Mouse (Mus musculus) kidney, adult 2 months (tissue): Measurements from ENCODE around the gene Egln1. TPM values are rescaled to one million over a fixed set of nuclear protein-coding genes. Genes with fewer than 3 reads are reported as not detected.

Source experiments
- DNase-seq: peaks from one replicate; pipeline ENCODE4 v3.0.0; 2021
- H3K27ac ChIP-seq: fragments of 200-500 bp; 2 replicates; pipeline ENCODE4 v1.5.1; 2012; ENCODE audit warnings: low read depth, low read length, control low read depth, inconsistent platforms; ENCODE audit not compliant: insufficient read depth
- H3K27me3 ChIP-seq: fragments of 200-500 bp; replicated peaks from 2 replicates; pipeline ENCODE4 v1.6.1; 2012; ENCODE audit warnings: mild to moderate bottlenecking, moderate library complexity, low read length, inconsistent platforms; ENCODE audit not compliant: control insufficient read depth, insufficient read depth
- H3K36me3 ChIP-seq: fragments of 200-500 bp; 2 replicates; pipeline ENCODE4 v1.6.1; 2012; ENCODE audit warnings: mild to moderate bottlenecking, moderate library complexity, low read length, inconsistent platforms; ENCODE audit not compliant: control insufficient read depth, insufficient read depth
- H3K4me1 ChIP-seq: fragments of 200-500 bp; 2 replicates; pipeline ENCODE4 v1.6.1; 2011; ENCODE audit warnings: low read length; ENCODE audit not compliant: control insufficient read depth, insufficient read depth
- H3K4me3 ChIP-seq: fragments of 200-500 bp; 2 replicates; pipeline ENCODE4 v1.5.1; 2011; ENCODE audit warnings: mild to moderate bottlenecking, low read depth, low read length, control low read depth; ENCODE audit not compliant: insufficient read depth
- CTCF ChIP-seq: fragments of 200-500 bp; conservative IDR thresholded peaks from 2 replicates; pipeline ENCODE4 v1.5.1; 2011; ENCODE audit warnings: low read depth, mild to moderate bottlenecking, control low read depth, low read length, moderate library complexity, mixed read lengths; ENCODE audit not compliant: insufficient read depth, insufficient read length
- POLR2A ChIP-seq: fragments of 200-500 bp; IDR thresholded peaks from one replicate; pipeline ENCODE4 v1.6.1; 2011; ENCODE audit warnings: low read depth, low read length, control low read depth
- WGBS: fragments of 180-500 bp; shearing (Covaris S2); methylation state at CpG from one replicate; pipeline ENCODE4 v1.1.7; 2018; 5-methylcytosine and 5-hydroxymethylcytosine counted together
- polyA plus RNA-seq: library from polyadenylated mRNA; depleted of rRNA; stranded (reverse); fragments of >200 nt; gene quantifications from 2 replicates; pipeline ENCODE4 v1.2.3, GENCODE M21; 2012

The Egln1 gene
- polyA plus RNA-seq, 1 experiment, result 38.8 TPM

DNA sequence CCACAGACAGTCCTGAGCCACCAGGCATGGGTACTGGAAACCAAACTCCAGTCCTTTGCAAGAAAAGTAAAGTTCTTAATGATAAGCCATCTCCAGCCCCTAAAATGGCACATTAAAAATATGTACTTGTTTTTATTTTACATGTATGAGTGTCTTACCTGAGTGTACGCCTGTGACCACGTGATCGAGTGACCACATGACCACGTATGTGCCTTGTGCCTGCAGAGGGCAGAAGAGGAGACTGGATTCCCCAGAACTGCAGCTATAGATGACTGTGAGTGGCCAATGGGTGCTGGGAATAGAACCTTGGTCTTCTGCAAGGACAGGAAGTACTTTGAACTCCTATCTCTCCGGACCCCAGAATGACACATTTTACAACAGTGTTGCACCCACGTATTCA is 27.1 kb upstream of the Egln1 start:
- H3K36me3 ChIP-seq, result no peaks in the 10 kb centered on the region
- no peak for TF ChIP-seq CTCF
- no peak for TF ChIP-seq POLR2A
- H3K27ac ChIP-seq, result no peak overlapping the region
- H3K27me3 ChIP-seq, result no peaks in the 10 kb centered on the region
- H3K4me3 ChIP-seq, result no peak overlapping the region
- WGBS, result 94% methylated on average over 6 of the region's 6 CpGs
- no peaks in the 10 kb centered on the region for H3K4me1 ChIP-seq
- DNase-seq, result no peak

GRCm38 (mm10) chr8:124974254-124974653 is 25.1 kb upstream of the Egln1 start:
- TF ChIP-seq POLR2A, result no peak
- no peak for TF ChIP-seq CTCF
- no peaks in the 10 kb centered on the region for H3K27me3 ChIP-seq
- 84% methylated on average over 4 of the region's 4 CpGs for WGBS
- H3K27ac ChIP-seq, result no peak overlapping the region
- H3K4me3 ChIP-seq, result no peak overlapping the region
- DNase-seq, result no peak
- no peaks in the 10 kb centered on the region for H3K4me1 ChIP-seq
- no peaks in the 10 kb centered on the region for H3K36me3 ChIP-seq

DNA sequence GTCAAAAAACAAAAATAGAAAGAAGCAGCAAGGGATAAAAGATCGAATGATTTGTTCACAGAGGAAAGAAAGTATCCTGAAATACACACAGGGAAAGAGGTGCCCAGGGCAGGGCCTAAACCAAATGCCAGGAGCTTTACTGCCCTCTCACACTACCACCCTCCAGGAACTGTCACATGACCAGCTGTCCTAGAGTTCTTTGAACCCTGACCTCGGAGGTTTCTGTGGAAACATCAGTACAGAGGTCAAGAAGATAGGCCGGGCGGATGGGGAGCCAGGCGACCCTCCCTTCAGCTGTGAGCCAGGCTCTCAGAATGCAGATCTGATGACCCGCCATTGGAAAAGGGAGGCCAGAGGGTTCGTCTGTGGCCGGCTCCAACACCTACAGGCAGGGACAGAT is 24.1 kb upstream of the Egln1 start:
- Histone ChIP-seq H3K4me3 (no peak overlapping the region), H3K36me3 (no peaks in the 10 kb centered on the region), H3K27ac (no peak overlapping the region), H3K4me1 (no peaks in the 10 kb centered on the region), H3K27me3 (no peaks in the 10 kb centered on the region)
- WGBS, result 61% methylated on average over 8 of the region's 8 CpGs
- peak; percentile 48 for DNase-seq
- no peak for TF ChIP-seq CTCF
- TF ChIP-seq POLR2A, result no peak

- Histone ChIP-seq H3K27me3 (no peaks in the 10 kb centered on the region), H3K4me1 (no peaks in the 10 kb centered on the region), H3K36me3 (no peaks in the 10 kb centered on the region), H3K27ac (no peak overlapping the region), H3K4me3 (no peak overlapping the region)
- TF ChIP-seq POLR2A (no peak), CTCF (no peak)
- 76% methylated on average over 6 of the region's 6 CpGs for WGBS
- DNase-seq, result no peak
These were observed 21.3 kb upstream of the Egln1 start for GRCm38 (mm10) chr8:124970312-124970933.

GRCm38 (mm10) chr8:124964966-124965365 is 15.8 kb upstream of the Egln1 start:
- Histone ChIP-seq H3K27me3 (no peaks in the 10 kb centered on the region), H3K27ac (no peak overlapping the region), H3K4me3 (no peak overlapping the region), H3K4me1 (no peaks in the 10 kb centered on the region), H3K36me3 (no peaks in the 10 kb centered on the region)
- WGBS, result 72% methylated on average over 8 of the region's 8 CpGs
- TF ChIP-seq POLR2A (no peak), CTCF (no peak)
- peak; percentile 75 for DNase-seq

DNA sequence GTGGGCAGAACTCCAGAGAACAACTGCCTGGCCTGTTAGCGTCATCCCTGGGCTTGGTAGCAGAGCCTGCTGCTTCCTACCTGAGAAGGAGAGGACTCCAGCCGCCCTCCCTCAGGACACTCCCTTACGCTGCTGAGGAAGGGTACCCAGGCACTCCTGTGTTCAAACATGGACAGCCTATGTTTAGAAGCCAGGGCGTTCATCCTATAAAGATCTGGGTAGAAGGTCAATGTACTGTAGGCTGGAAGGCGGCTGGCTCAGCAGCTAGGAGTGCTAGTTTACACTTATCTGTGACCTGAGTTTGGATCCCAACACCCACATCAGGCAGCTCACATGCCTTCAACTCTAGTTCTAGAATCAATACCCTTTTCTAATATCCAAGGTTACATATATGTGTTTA is 14.1 kb upstream of the Egln1 start:
- Histone ChIP-seq H3K4me3 (no peak overlapping the region), H3K4me1 (no peaks in the 10 kb centered on the region), H3K36me3 (no peaks in the 10 kb centered on the region), H3K27ac (no peak overlapping the region), H3K27me3 (no peaks in the 10 kb centered on the region)
- TF ChIP-seq POLR2A (no peak), CTCF (no peak)
- WGBS, result 92% methylated on average over 5 of the region's 5 CpGs
- no peak for DNase-seq

- 31% methylated on average over 8 of the region's 8 CpGs for WGBS
- no peaks in the 10 kb centered on the region for H3K36me3 ChIP-seq
- H3K4me3 ChIP-seq, result no peak overlapping the region
- peak; percentile 66 for DNase-seq
- H3K4me1 ChIP-seq, result no peaks in the 10 kb centered on the region
- no peak overlapping the region for H3K27ac ChIP-seq
- H3K27me3 ChIP-seq, result no peaks in the 10 kb centered on the region
- TF ChIP-seq CTCF, result no peak
- TF ChIP-seq POLR2A, result no peak
These were observed 11.2 kb upstream of the Egln1 start for GRCm38 (mm10) chr8:124960226-124960880.

- no peak overlapping the region for H3K27ac ChIP-seq
- no peaks in the 10 kb centered on the region for H3K27me3 ChIP-seq
- DNase-seq, result no peak
- H3K36me3 ChIP-seq, result no peaks in the 10 kb centered on the region
- TF ChIP-seq POLR2A (no peak), CTCF (no peak)
- H3K4me3 ChIP-seq, result no peak overlapping the region
- WGBS, result 57% methylated on average over 8 of the region's 8 CpGs
- H3K4me1 ChIP-seq, result no peaks in the 10 kb centered on the region
These were observed 10.5 kb upstream of the Egln1 start for GRCm38 (mm10) chr8:124959462-124960225.
